Mouse (Mus musculus) cortical plate, adult 2 months (tissue): ENCODE data around the gene Serpina1f.
"Not testable (repeated sequence)": the region's sequence is repeated elsewhere in the genome, so short reads cannot be mapped to it uniquely, and the experiment has no call there.

Source experiments
- CTCF ChIP-seq: fragments of 200-500 bp; IDR thresholded peaks from 2 replicates; pipeline ENCODE4 v1.5.1; 2011; ENCODE audit warnings: mild to moderate bottlenecking, control low read depth, low read length; ENCODE audit not compliant: insufficient read depth; ENCODE audit errors: extremely low read depth
- POLR2A ChIP-seq: fragments of 200-500 bp; IDR thresholded peaks from 2 replicates; pipeline ENCODE4 v1.6.1; 2011; ENCODE audit warnings: mild to moderate bottlenecking, low read length, control low read depth; ENCODE audit not compliant: insufficient read depth; ENCODE audit errors: extremely low read depth

GRCm38 (mm10) chr12:103735566-103735965 is 40.2 kb upstream of the Serpina1f start:
- not testable (repeated sequence) for TF ChIP-seq CTCF, POLR2A
